Mouse (Mus musculus) forebrain, embryonic 14.5 days (tissue): Measurements from ENCODE around the gene Vwa5b1. TPM values are rescaled to one million over a fixed set of nuclear protein-coding genes. Genes with fewer than 3 reads are reported as not detected.

Source experiments
- ATAC-seq: fragments of 200-750 bp; cut with Nextera tagmentation; 2 replicates; pipeline ENCODE4 v1.8.0; 2017; ENCODE audit warnings: mild to moderate bottlenecking, moderate library complexity
- DNase-seq: peaks from one replicate; pipeline ENCODE4 v3.0.0-alpha.2; 2015; ENCODE audit warnings: low spot score
- H3K27ac ChIP-seq: fragments of 300-500 bp; sonication (generic); 2 replicates; pipeline ENCODE4 v1.5.1; 2014; ENCODE audit warnings: low read depth, mild to moderate bottlenecking, control low read depth, low read length, moderate library complexity
- H3K27me3 ChIP-seq: fragments of 300-500 bp; sonication (generic); replicated peaks from 2 replicates; pipeline ENCODE4 v1.6.1; 2014; ENCODE audit warnings: low read length, control low read depth, mixed read lengths; ENCODE audit not compliant: control insufficient read depth, insufficient read depth
- H3K36me3 ChIP-seq: fragments of 300-500 bp; sonication (generic); 2 replicates; pipeline ENCODE4 v1.6.1; 2014; ENCODE audit warnings: low read length, control low read depth; ENCODE audit not compliant: control insufficient read depth, insufficient read depth
- H3K4me1 ChIP-seq: fragments of 300-500 bp; sonication (generic); 2 replicates; pipeline ENCODE4 v1.6.1; 2014; ENCODE audit warnings: antibody characterized with exemption, low read length, control low read depth; ENCODE audit not compliant: control insufficient read depth, insufficient read depth
- H3K4me2 ChIP-seq: fragments of 300-500 bp; sonication (generic); 2 replicates; pipeline ENCODE4 v1.6.1; 2014; ENCODE audit warnings: mild to moderate bottlenecking, control low read depth, low read length
- H3K4me3 ChIP-seq: fragments of 300-500 bp; sonication (generic); 2 replicates; pipeline ENCODE4 v1.5.1; 2014; ENCODE audit warnings: low read depth, low read length, control low read depth
- H3K9ac ChIP-seq: fragments of 300-500 bp; sonication (generic); 2 replicates; pipeline ENCODE4 v1.6.1; 2014; ENCODE audit warnings: mild to moderate bottlenecking, low read length, control low read depth, moderate library complexity
- H3K9me3 ChIP-seq: fragments of 300-500 bp; sonication (generic); replicated peaks from 2 replicates; pipeline ENCODE4 v1.6.1; 2016; ENCODE audit warnings: low read length, control low read depth, mixed read lengths; ENCODE audit not compliant: control insufficient read depth
- WGBS: fragments of 180-500 bp; shearing (Covaris S2); extraction: QIAGEN DNeasy Blood & Tissue Kit; methylation state at CpG from one replicate; pipeline ENCODE4 v1.1.7; 2014; 5-methylcytosine and 5-hydroxymethylcytosine counted together
- polyA plus RNA-seq: library from polyadenylated mRNA; unstranded; fragments of >200 nt; fragmentation: Nextera tagmentation; extraction: Ambion mirVana; gene quantifications from 2 replicates; pipeline ENCODE4 v1.2.1, GENCODE M21; 2014

Vwa5b1 gene
- polyA plus RNA-seq, 1 experiment from 2014 or later: 0.30 TPM

DNA sequence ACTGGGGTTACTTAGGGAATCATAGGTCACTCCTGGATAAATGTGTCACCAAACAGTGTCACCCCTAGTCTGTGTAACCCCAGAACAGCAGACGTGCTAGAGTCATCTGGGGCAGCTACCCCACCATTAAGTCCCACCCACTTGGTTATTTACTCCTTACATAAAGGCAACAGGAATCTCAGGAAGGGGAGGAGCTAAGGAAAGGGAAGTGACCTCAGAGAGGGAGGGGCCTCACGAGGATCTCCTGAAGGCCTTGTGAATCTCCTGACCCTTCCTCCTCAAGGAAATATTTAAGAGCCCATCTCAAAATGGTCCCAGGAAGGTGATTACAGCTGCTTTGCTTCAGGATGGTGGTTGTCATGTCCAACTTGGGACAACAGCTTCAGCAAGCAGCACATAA, 103.9 kb downstream of the Vwa5b1 start:
- Histone ChIP-seq H3K4me3 (no peak overlapping the region), H3K27me3 (no peaks in the 10 kb centered on the region), H3K9ac (no peak overlapping the region), H3K9me3 (no peaks in the 10 kb centered on the region), H3K36me3 (no peaks in the 10 kb centered on the region), H3K4me2 (no peak overlapping the region), H3K4me1 (peaks cover 10% of the 10 kb centered on the region), H3K27ac (no peak overlapping the region)
- no peak for DNase-seq
- 89% methylated on average over 2 of the region's 2 CpGs for WGBS
- ATAC-seq: no peak

DNA sequence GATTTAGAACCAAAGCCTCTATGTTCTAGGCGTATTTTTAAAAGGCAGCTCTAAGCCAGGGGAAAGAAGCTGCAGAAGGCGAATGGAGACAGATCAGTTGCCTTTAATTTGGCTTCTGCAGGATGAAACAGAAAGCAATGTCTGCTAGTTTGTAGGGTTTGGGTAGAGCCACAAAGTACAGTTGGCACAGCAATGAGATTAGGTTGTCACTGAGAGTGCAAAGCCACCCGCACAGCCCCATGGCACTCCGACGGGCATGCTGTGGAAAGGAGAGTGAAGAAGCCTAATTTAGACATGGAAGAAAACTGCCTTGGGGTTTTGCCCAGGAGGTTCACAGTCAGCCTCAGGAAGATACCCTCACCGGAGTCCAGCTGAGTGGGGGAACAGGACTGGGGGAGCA, 105.7 kb downstream of the Vwa5b1 start:
- H3K4me3 ChIP-seq: no peak overlapping the region
- ATAC-seq (no peak), DNase-seq (no peak)
- H3K9ac ChIP-seq: no peak overlapping the region
- no peak overlapping the region for H3K4me2 ChIP-seq
- H3K27ac ChIP-seq: no peak overlapping the region
- H3K27me3 ChIP-seq: no peaks in the 10 kb centered on the region
- no peaks in the 10 kb centered on the region for H3K9me3 ChIP-seq
- 85% methylated on average over 6 of the region's 6 CpGs for WGBS
- no peaks in the 10 kb centered on the region for H3K4me1 ChIP-seq
- H3K36me3 ChIP-seq: no peaks in the 10 kb centered on the region

DNA sequence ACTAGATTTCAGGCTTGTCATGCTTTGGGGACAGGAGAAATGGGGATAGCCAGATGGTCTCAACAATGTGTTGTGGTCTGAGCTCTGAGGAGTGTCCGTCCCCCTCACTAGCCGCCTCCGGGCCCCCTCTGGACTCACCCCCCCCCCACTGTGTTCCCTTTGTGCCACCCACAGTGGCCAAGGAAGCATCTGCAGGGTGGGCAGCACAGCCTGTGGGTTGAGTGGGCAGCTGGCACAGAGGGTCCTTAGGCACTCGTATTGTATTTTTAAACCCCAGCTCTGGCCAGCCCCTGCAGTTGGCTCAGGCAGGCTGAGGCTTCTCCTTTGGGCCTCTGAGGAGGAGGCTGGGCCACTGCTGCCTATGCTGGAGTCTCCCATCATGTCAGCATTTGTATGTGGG, 110.0 kb downstream of the Vwa5b1 start:
- Histone ChIP-seq H3K27ac (no peak overlapping the region), H3K4me2 (no peak overlapping the region), H3K9me3 (no peaks in the 10 kb centered on the region), H3K36me3 (no peaks in the 10 kb centered on the region), H3K9ac (no peak overlapping the region), H3K4me3 (no peak overlapping the region), H3K4me1 (peaks cover 7% of the 10 kb centered on the region), H3K27me3 (no peaks in the 10 kb centered on the region)
- DNase-seq: no peak
- ATAC-seq: no peak
- 81% methylated on average over 4 of the region's 4 CpGs for WGBS

DNA sequence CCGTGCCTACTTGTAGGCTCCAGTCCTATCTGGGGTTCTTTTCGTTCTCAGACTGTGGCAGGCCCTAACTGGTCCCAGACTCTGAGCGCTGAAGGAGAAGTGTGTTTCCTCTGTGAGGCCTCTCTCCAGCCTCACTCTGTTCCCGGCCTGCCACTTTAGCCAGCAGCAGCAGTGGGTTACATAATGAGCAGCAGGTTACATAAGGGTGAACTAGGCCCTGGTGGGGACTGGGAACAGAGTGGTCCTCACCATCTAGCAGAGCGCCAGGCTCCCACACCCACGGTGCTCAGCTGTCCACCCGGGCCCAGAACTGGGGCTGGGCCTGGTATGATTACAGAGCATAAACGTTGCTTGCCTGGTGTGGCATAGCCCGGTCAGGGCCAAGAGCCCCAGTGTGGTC, 110.9 kb downstream of the Vwa5b1 start:
- 80% methylated on average over 9 of the region's 9 CpGs for WGBS
- ATAC-seq (no peak), DNase-seq (no peak)
- Histone ChIP-seq H3K4me3 (no peak overlapping the region), H3K27me3 (no peaks in the 10 kb centered on the region), H3K27ac (no peak overlapping the region), H3K4me2 (no peak overlapping the region), H3K9ac (no peak overlapping the region), H3K9me3 (no peaks in the 10 kb centered on the region), H3K4me1 (peaks cover 7% of the 10 kb centered on the region), H3K36me3 (no peaks in the 10 kb centered on the region)

DNA sequence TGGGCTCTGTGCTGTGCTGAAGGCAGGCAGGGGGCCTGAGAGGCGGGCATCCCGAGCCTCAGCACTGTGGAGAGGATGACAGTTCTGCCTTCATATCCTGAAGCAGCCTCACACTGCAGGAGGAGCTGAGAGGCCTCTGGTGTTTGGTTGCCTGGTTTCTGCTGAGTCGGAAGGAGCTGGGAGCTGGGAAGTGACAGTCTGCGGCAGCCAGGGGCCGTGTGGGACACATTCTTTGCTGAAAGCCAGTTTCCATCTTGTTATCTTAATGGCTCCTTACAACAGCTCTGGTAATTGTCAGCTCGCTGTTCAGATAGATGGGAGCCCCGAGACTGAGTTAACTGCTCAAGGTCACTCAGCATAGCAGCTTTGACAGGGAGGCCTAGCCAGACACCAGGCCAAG, 111.9 kb downstream of the Vwa5b1 start:
- 57% methylated on average over 7 of the region's 7 CpGs for WGBS
- no peaks in the 10 kb centered on the region for H3K27me3 ChIP-seq
- no peaks in the 10 kb centered on the region for H3K9me3 ChIP-seq
- H3K27ac ChIP-seq: no peak overlapping the region
- H3K4me3 ChIP-seq: no peak overlapping the region
- H3K4me1 ChIP-seq: peaks cover 7% of the 10 kb centered on the region
- DNase-seq (no peak), ATAC-seq (no peak)
- no peak overlapping the region for H3K9ac ChIP-seq
- no peaks in the 10 kb centered on the region for H3K36me3 ChIP-seq
- no peak overlapping the region for H3K4me2 ChIP-seq

DNA sequence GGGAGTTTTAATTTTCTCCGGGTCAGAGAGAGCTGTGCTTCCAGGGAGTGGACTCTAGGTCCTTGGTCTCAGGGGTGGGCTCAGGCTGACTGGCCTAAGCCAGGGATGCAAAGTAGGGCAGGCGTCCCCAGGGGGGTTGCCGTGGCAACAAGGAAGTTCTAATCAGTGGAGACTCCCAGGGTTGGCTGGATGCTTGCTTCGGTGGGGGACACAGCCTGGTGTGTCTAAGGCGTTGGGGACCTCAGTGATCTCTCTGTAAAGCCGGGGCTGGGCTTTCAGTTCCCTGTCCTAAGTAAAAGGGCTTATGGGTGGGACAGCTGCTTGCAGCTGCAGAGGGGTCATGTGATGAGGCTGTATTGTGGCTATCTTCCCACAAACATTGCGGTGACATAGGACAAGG, 113.4 kb downstream of the Vwa5b1 start:
- no peaks in the 10 kb centered on the region for H3K36me3 ChIP-seq
- H3K4me2 ChIP-seq: no peak overlapping the region
- H3K4me1 ChIP-seq: peaks cover 9% of the 10 kb centered on the region
- H3K4me3 ChIP-seq: no peak overlapping the region
- no peak overlapping the region for H3K9ac ChIP-seq
- no peak overlapping the region for H3K27ac ChIP-seq
- no peaks in the 10 kb centered on the region for H3K9me3 ChIP-seq
- WGBS: 5% methylated on average over 7 of the region's 7 CpGs
- peak; percentile 39 for DNase-seq
- H3K27me3 ChIP-seq: no peaks in the 10 kb centered on the region
- ATAC-seq: peak; percentile 42; the same call in 1 of the 2 replicates

DNA sequence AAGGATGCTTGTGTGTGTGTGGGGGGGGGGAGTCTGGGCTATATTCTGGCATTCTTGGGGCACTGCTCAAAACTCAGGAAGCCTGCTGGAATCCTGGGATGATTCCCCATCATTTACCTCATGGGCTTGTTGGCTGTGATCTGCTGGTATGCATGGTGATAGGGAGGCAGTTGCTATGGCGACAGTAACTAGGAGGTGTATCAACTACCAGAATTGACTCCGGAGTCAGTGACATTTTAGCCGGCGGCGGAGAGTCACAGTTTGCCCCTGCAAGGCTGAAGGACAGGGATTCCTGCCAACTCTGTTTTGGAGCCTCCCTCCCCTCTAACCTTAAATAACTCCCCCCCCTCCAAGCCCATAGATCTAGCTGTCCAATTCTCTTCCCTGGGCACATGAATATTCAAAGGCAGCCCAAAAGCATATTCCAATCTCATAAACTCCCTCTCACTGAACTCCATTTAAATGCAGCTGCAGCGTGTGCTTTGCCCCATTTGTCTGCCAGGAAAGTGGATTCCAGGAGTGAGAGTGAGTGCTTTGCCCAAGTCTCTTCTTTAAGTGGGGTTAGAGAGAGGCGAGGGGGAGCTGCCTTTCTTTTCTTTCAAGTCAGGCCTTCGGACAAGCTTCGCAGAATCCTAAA, 118.4 kb downstream of the Vwa5b1 start:
- no peak overlapping the region; the same call in 1 of the 2 replicates for H3K4me2 ChIP-seq
- ATAC-seq: peak; percentile 70

DNA sequence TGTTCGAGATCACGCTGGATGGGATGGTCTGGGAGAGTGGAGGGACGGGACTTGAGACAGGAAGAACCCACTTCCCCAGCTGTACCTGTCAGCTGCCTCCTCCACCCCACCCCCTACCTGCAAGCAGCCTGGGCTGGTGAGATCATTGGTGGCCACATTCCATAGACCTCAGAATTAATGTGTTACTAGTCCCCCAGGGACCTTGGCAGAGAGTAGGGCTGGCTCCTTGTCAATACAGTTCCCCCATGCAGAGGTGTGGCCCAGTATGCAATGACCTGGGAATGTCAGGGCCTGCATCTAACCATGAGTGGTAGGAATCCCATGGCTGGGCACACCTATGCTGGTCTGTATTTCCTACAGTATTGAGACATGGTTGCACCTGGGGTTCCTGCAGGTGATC, 119.2 kb downstream of the Vwa5b1 start:
- 0 out of 2 replicates have a peak, but pooled peaks have one; percentile 10 for ATAC-seq
- H3K9me3 ChIP-seq: no peaks in the 10 kb centered on the region

More for the DNA sequence above, 118.4 kb downstream of the Vwa5b1 start:
- peak; percentile 81 for DNase-seq
- Histone ChIP-seq H3K4me1 (peaks cover 15% of the 10 kb centered on the region), H3K4me3 (no peak overlapping the region), H3K36me3 (no peaks in the 10 kb centered on the region), H3K27ac (no peak overlapping the region), H3K27me3 (no peaks in the 10 kb centered on the region), H3K9me3 (no peaks in the 10 kb centered on the region), H3K9ac (no peak overlapping the region)
- WGBS: 28% methylated on average over 9 of the region's 9 CpGs

More for the DNA sequence above, 119.2 kb downstream of the Vwa5b1 start:
- no peak for DNase-seq
- Histone ChIP-seq H3K9ac (no peak overlapping the region), H3K4me3 (no peak overlapping the region), H3K4me1 (peaks cover 12% of the 10 kb centered on the region), H3K4me2 (no peak overlapping the region), H3K27ac (no peak overlapping the region), H3K36me3 (no peaks in the 10 kb centered on the region), H3K27me3 (no peaks in the 10 kb centered on the region)
- 95% methylated on average over 3 of the region's 3 CpGs for WGBS
